Mouse (Mus musculus) embryonic facial prominence, embryonic 12.5 days (tissue): ENCODE measurements around the gene Fgf18. TPM values are rescaled to one million over a fixed set of nuclear protein-coding genes. Genes with fewer than 3 reads are reported as not detected.

Experiments used
- ATAC-seq: fragments of 200-750 bp; cut with Nextera tagmentation; 2 replicates; pipeline ENCODE4 v1.8.0; 2017; ENCODE audit not compliant: insufficient number of reproducible peaks, insufficient read depth, low FRiP score, low TSS enrichment
- H3K27ac ChIP-seq: fragments of 300-500 bp; sonication (generic); 2 replicates; pipeline ENCODE4 v1.5.1; 2016; ENCODE audit warnings: mild to moderate bottlenecking
- H3K27me3 ChIP-seq: fragments of 300-500 bp; sonication (generic); 2 replicates; pipeline ENCODE4 v1.6.1; 2016; ENCODE audit warnings: mild to moderate bottlenecking, moderate library complexity
- H3K36me3 ChIP-seq: fragments of 300-500 bp; sonication (generic); 2 replicates; pipeline ENCODE4 v1.6.1; 2016; ENCODE audit warnings: mild to moderate bottlenecking
- H3K4me1 ChIP-seq: fragments of 300-500 bp; sonication (generic); 2 replicates; pipeline ENCODE4 v1.6.1; 2016
- H3K4me2 ChIP-seq: fragments of 300-500 bp; sonication (generic); replicated peaks from 2 replicates; pipeline ENCODE4 v1.6.1; 2016; ENCODE audit warnings: mild to moderate bottlenecking, moderate library complexity
- H3K4me3 ChIP-seq: fragments of 300-500 bp; sonication (generic); 2 replicates; pipeline ENCODE4 v1.5.1; 2016; ENCODE audit warnings: mild to moderate bottlenecking
- H3K9ac ChIP-seq: fragments of 300-500 bp; sonication (generic); 2 replicates; pipeline ENCODE4 v1.6.1; 2016; ENCODE audit warnings: mild to moderate bottlenecking, moderate library complexity
- H3K9me3 ChIP-seq: fragments of 300-500 bp; sonication (generic); 2 replicates; pipeline ENCODE4 v1.6.1; 2016; ENCODE audit warnings: mild to moderate bottlenecking, moderate library complexity
- WGBS: fragments of 180-500 bp; shearing (Covaris S2); methylation state at CpG from one replicate; pipeline ENCODE4 v1.1.7; 2016; 5-methylcytosine and 5-hydroxymethylcytosine counted together
- polyA plus RNA-seq: library from polyadenylated mRNA; unstranded; fragments of >200 nt; fragmentation: Nextera tagmentation; extraction: Ambion mirVana; gene quantifications from 2 replicates; pipeline ENCODE4 v1.2.1, GENCODE M21; 2016

The Fgf18 gene
- 11.5 and 17.2 TPM in 2 replicates for polyA plus RNA-seq

- Histone ChIP-seq H3K4me2 (peak within 1 kb of the TSS; percentile 95), H3K9ac (peak within 1 kb of the TSS; percentile 72), H3K27me3 (peaks cover 28% of the 10 kb centered on the region), H3K27ac (peak within 1 kb of the TSS; percentile 69), H3K4me1 (peaks cover 42% of the 10 kb centered on the region), H3K4me3 (peak within 1 kb of the TSS; percentile 61), H3K36me3 (peaks cover 23% of the 10 kb centered on the region), H3K9me3 (no peaks in the 10 kb centered on the region)
- WGBS, result 1% methylated on average over 45 of the region's 53 CpGs
- peak; percentile 25; the same call in 1 of the 2 replicates for ATAC-seq
Observed at GRCm38 (mm10) chr11:33147171-33147571, at the start of gene Fgf18. Gene Fgf18, minus strand, starts transcription at chr11:33147400.

GRCm38 (mm10) chr11:33196447-33197132 is 49.4 kb upstream of the Fgf18 start:
- no peak overlapping the region for H3K4me2 ChIP-seq
- H3K4me1 ChIP-seq, result peaks cover 16% of the 10 kb centered on the region
- no peak overlapping the region for H3K9ac ChIP-seq
- no peaks in the 10 kb centered on the region for H3K9me3 ChIP-seq
- no peak overlapping the region for H3K4me3 ChIP-seq
- 7% methylated on average over 24 of the region's 24 CpGs for WGBS
- H3K27me3 ChIP-seq, result peaks cover 82% of the 10 kb centered on the region
- H3K36me3 ChIP-seq, result no peaks in the 10 kb centered on the region
- ATAC-seq, result no peak
- H3K27ac ChIP-seq, result no peak overlapping the region

- ATAC-seq, result no peak
- Histone ChIP-seq H3K9ac (no peak overlapping the region), H3K9me3 (no peaks in the 10 kb centered on the region), H3K4me1 (peaks cover 9% of the 10 kb centered on the region), H3K36me3 (no peaks in the 10 kb centered on the region), H3K27me3 (peaks cover 82% of the 10 kb centered on the region), H3K4me2 (no peak overlapping the region), H3K27ac (no peak overlapping the region), H3K4me3 (no peak overlapping the region)
- 3% methylated on average over 25 of the region's 25 CpGs for WGBS
Observed at GRCm38 (mm10) chr11:33195531-33196446, 48.6 kb upstream of the Fgf18 start.

- no peak overlapping the region for H3K4me3 ChIP-seq
- no peaks in the 10 kb centered on the region for H3K9me3 ChIP-seq
- no peak overlapping the region for H3K9ac ChIP-seq
- H3K27me3 ChIP-seq, result peaks cover 83% of the 10 kb centered on the region
- H3K4me1 ChIP-seq, result 0 out of 2 replicates have a peak, but pooled peaks cover 2% of the 10 kb centered on the region
- H3K36me3 ChIP-seq, result no peaks in the 10 kb centered on the region
- no peak overlapping the region for H3K4me2 ChIP-seq
- no peak for ATAC-seq
- H3K27ac ChIP-seq, result no peak overlapping the region
- 15% methylated on average over 7 of the region's 7 CpGs for WGBS
Observed at GRCm38 (mm10) chr11:33195061-33195460, 47.9 kb upstream of the Fgf18 start.

GRCm38 (mm10) chr11:33193695-33194094 is 46.5 kb upstream of the Fgf18 start:
- H3K36me3 ChIP-seq, result no peaks in the 10 kb centered on the region
- peak overlapping the region; percentile 24 for H3K4me2 ChIP-seq
- H3K27me3 ChIP-seq, result peaks cover 75% of the 10 kb centered on the region
- H3K27ac ChIP-seq, result no peak overlapping the region
- H3K4me1 ChIP-seq, result 0 out of 2 replicates have a peak, but pooled peaks cover 2% of the 10 kb centered on the region
- 0% methylated on average over 12 of the region's 12 CpGs for WGBS
- no peak overlapping the region for H3K9ac ChIP-seq
- 0 out of 2 replicates have a peak, but pooled peaks have one; percentile 60 for ATAC-seq
- H3K4me3 ChIP-seq, result peak overlapping the region; percentile 10; the same call in 1 of the 2 replicates
- no peaks in the 10 kb centered on the region for H3K9me3 ChIP-seq

GRCm38 (mm10) chr11:33181804-33182203 is 34.6 kb upstream of the Fgf18 start:
- Histone ChIP-seq H3K9ac (no peak overlapping the region), H3K27me3 (peaks cover 29% of the 10 kb centered on the region), H3K4me2 (no peak overlapping the region), H3K9me3 (no peaks in the 10 kb centered on the region), H3K36me3 (no peaks in the 10 kb centered on the region), H3K4me3 (no peak overlapping the region), H3K4me1 (peaks cover 10% of the 10 kb centered on the region), H3K27ac (no peak overlapping the region)
- 79% methylated on average over 3 of the region's 3 CpGs for WGBS
- no peak for ATAC-seq

GRCm38 (mm10) chr11:33180701-33181116 is 33.5 kb upstream of the Fgf18 start:
- Histone ChIP-seq H3K4me2 (peak overlapping the region; percentile 58), H3K36me3 (no peaks in the 10 kb centered on the region), H3K4me1 (peaks cover 10% of the 10 kb centered on the region), H3K9me3 (no peaks in the 10 kb centered on the region), H3K4me3 (peak overlapping the region; percentile 30), H3K27ac (no peak overlapping the region), H3K9ac (no peak overlapping the region), H3K27me3 (peaks cover 38% of the 10 kb centered on the region)
- WGBS, result 2% methylated on average over 18 of the region's 18 CpGs
- ATAC-seq, result peak; percentile 56; the same call in 1 of the 2 replicates

GRCm38 (mm10) chr11:33179802-33180201 is 32.6 kb upstream of the Fgf18 start:
- Histone ChIP-seq H3K4me2 (no peak overlapping the region), H3K9ac (no peak overlapping the region), H3K4me3 (no peak overlapping the region), H3K9me3 (no peaks in the 10 kb centered on the region), H3K27me3 (peaks cover 36% of the 10 kb centered on the region), H3K36me3 (no peaks in the 10 kb centered on the region), H3K27ac (no peak overlapping the region), H3K4me1 (peaks cover 10% of the 10 kb centered on the region)
- WGBS, result 59% methylated on average over 1 of the region's 1 CpGs
- no peak for ATAC-seq

GRCm38 (mm10) chr11:33176525-33177245 is 29.5 kb upstream of the Fgf18 start:
- no peak overlapping the region for H3K27ac ChIP-seq
- no peak overlapping the region for H3K9ac ChIP-seq
- peaks cover 10% of the 10 kb centered on the region for H3K4me1 ChIP-seq
- 28% methylated on average over 20 of the region's 20 CpGs for WGBS
- no peak for ATAC-seq
- H3K27me3 ChIP-seq, result peaks cover 36% of the 10 kb centered on the region
- H3K9me3 ChIP-seq, result no peaks in the 10 kb centered on the region
- no peaks in the 10 kb centered on the region for H3K36me3 ChIP-seq
- H3K4me3 ChIP-seq, result no peak overlapping the region
- H3K4me2 ChIP-seq, result no peak overlapping the region

- WGBS, result 54% methylated on average over 3 of the region's 3 CpGs
- peaks cover 31% of the 10 kb centered on the region for H3K27me3 ChIP-seq
- H3K4me2 ChIP-seq, result no peak overlapping the region
- no peaks in the 10 kb centered on the region for H3K36me3 ChIP-seq
- no peak for ATAC-seq
- peaks cover 5% of the 10 kb centered on the region for H3K4me1 ChIP-seq
- no peaks in the 10 kb centered on the region for H3K9me3 ChIP-seq
- H3K4me3 ChIP-seq, result no peak overlapping the region
- H3K9ac ChIP-seq, result no peak overlapping the region
- H3K27ac ChIP-seq, result no peak overlapping the region
Observed at GRCm38 (mm10) chr11:33175768-33176167, 28.6 kb upstream of the Fgf18 start.

GRCm38 (mm10) chr11:33170489-33170888 is 23.3 kb upstream of the Fgf18 start:
- WGBS, result 15% methylated on average over 9 of the region's 9 CpGs
- H3K4me3 ChIP-seq, result no peak overlapping the region

More at GRCm38 (mm10) chr11:33170489-33170888, 23.3 kb upstream of the Fgf18 start:
- H3K9me3 ChIP-seq, result no peaks in the 10 kb centered on the region
- no peaks in the 10 kb centered on the region for H3K4me1 ChIP-seq
- H3K4me2 ChIP-seq, result no peak overlapping the region
- no peaks in the 10 kb centered on the region for H3K27me3 ChIP-seq
- no peaks in the 10 kb centered on the region for H3K36me3 ChIP-seq
- H3K9ac ChIP-seq, result no peak overlapping the region
- H3K27ac ChIP-seq, result no peak overlapping the region
- no peak for ATAC-seq
